Mouse (Mus musculus): ENCODE results near the gene Scfd2.

- no peak for TF ChIP-seq CTCF (IDR thresholded peaks at IDR 0.05; ENCODE audit: low read depth)
- TF ChIP-seq EP300 (IDR thresholded peaks at IDR 0.05; ENCODE audit: low read depth): no peak
These were observed 308.9 kb downstream of the Scfd2 start for GRCm38 (mm10) chr5:74222626-74223025.
